Mouse (Mus musculus): ENCODE measurements around the gene H2-Aa.

- TF ChIP-seq TAL1 (IDR thresholded peaks at IDR 0.05; ENCODE audit: low read length) (no peak), GATA1 (IDR thresholded peaks at IDR 0.05; ENCODE audit: low read length) (no peak)
Observed at GRCm38 (mm10) chr17:34331200-34331599, 43.6 kb upstream of the H2-Aa start.

Measured in erythroblast, embryonic 14.5 days (primary cell).